Mouse (Mus musculus) CH12.LX (cell line): Measurements from ENCODE around the gene Fam149a.

Experiments
- CTCF ChIP-seq, 2 experiments: IDR thresholded peaks in 1 of 2; conservative IDR thresholded peaks in 1 of 2; 2 replicates each; pipeline ENCODE4 v1.5.1; 2011 to 2012; ENCODE audit warnings: low read depth in 2 of 2, low read length in 2 of 2, improper control_type of control experiment in 1 of 2, inconsistent platforms in 1 of 2, mild to moderate bottlenecking in 1 of 2, moderate library complexity in 1 of 2
- EP300 ChIP-seq: IDR thresholded peaks from 2 replicates; pipeline ENCODE4 v1.6.1; 2011; ENCODE audit warnings: low read length, improper control_type of control experiment
- ETS1 ChIP-seq: conservative IDR thresholded peaks from 2 replicates; pipeline ENCODE4 v1.6.1; 2012; ENCODE audit warnings: low read depth, mild to moderate bottlenecking, inconsistent platforms, low read length, improper control_type of control experiment, moderate library complexity
- MXI1 ChIP-seq: IDR thresholded peaks from 2 replicates; pipeline ENCODE4 v1.6.1; 2011; ENCODE audit warnings: mild to moderate bottlenecking, low read depth, low read length, improper control_type of control experiment
- NELFE ChIP-seq: IDR thresholded peaks from 2 replicates; pipeline ENCODE4 v1.6.1; 2011; ENCODE audit warnings: low read depth, low read length, improper control_type of control experiment
- NRF1 ChIP-seq: IDR thresholded peaks from 2 replicates; pipeline ENCODE4 v1.6.1; 2014; ENCODE audit warnings: low read depth, mild to moderate bottlenecking, inconsistent platforms, low read length, improper control_type of control experiment, moderate library complexity
- ZNF384 ChIP-seq: IDR thresholded peaks from 2 replicates; pipeline ENCODE4 v1.6.1; 2012; ENCODE audit warnings: low read depth, low read length, improper control_type of control experiment, inconsistent platforms

GRCm38 (mm10) chr8:45345031-45345430, 37.1 kb downstream of the Fam149a start:
- TF ChIP-seq EP300 (no peak), ZNF384 (no peak), MXI1 (no peak), ETS1 (no peak), NRF1 (no peak), NELFE (no peak), CTCF (conservative IDR thresholded peaks at IDR 0.05 in 1 of 2, IDR thresholded peaks at IDR 0.05 in 1 of 2; ENCODE audit: low read depth in 2 of 2, low read length in 2 of 2) (peak; percentile 70 to 98)
